Mouse (Mus musculus) layer of hippocampus, postnatal 14 days (tissue): Measurements from ENCODE around the gene Nckap1l. TPM values are rescaled to one million over a fixed set of nuclear protein-coding genes. Genes with fewer than 3 reads are reported as not detected.
"Not testable (repeated sequence)": the region's sequence is repeated elsewhere in the genome, so short reads cannot be mapped to it uniquely, and the experiment has no call there.

Source experiments
- DNase-seq, 2 experiments: peaks; one replicate each; pipeline ENCODE4 v3.0.0; 2021 to 2022; ENCODE audit warnings: low spot score in 2 of 2, mixed read lengths in 1 of 2
- long read RNA-seq, 2 experiments: library from polyadenylated mRNA; stranded (forward); transcript quantifications; one replicate each; pipeline ENCODE4 v2.0.0; 2021
- total RNA-seq, 2 experiments: library from RNA; stranded (reverse); gene quantifications; 2 replicates each; pipeline ENCODE4 v1.2.3; 2021

Gene Nckap1l
- total RNA-seq: 10 to 100 TPM in 1 of 2 experiments, 1 to 10 TPM in 1; 9.4 to 10.8 TPM
- long read RNA-seq, experiment 1, full-length matches to known transcripts: 5 of 7 reads
- long read RNA-seq, experiment 1, partial matches to known transcripts: 1 of 7 reads
- long read RNA-seq, experiment 1, other reads (novel, unspliced or antisense): 1 of 7 reads
- long read RNA-seq, experiment 2, full-length matches to known transcripts: 6 of 10 reads
- long read RNA-seq, experiment 2, partial matches to known transcripts: 4 of 10 reads
- long read RNA-seq, experiment 2, other reads (novel, unspliced or antisense): 0 of 10 reads

- DNase-seq: peak; percentile 9 to 34
These were observed at the start of gene Nckap1l for GRCm38 (mm10) chr15:103453551-103454218. TSS of gene Nckap1l (plus strand) at chr15:103453794.

GRCm38 (mm10) chr15:103405586-103405985 lies 48.0 kb upstream of the Nckap1l start:
- not testable (repeated sequence) for DNase-seq

DNA sequence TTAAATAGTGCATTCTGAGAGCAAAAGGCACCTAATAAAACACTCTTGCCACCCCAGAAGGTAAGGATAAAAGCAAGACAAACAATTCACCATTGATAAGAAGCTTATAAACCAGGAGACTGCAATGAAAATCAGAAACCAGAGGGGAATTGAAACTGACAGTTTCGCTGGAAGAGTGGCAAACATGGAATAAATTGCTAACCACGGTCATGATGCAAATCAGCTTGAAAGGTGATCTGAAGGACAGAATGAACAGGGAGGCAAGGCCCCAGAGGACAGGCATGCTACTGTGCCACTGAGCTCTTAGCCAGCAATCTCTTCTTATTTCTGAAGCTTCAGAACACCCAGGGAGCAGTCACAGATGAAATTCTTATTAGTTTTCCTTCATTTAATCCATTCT lies 26.6 kb upstream of the Nckap1l start:
- DNase-seq: no peak

- DNase-seq: no peak
These were observed 23.4 kb upstream of the Nckap1l start, which contains the start of gene Gtsf1 for GRCm38 (mm10) chr15:103430241-103430640. TSS of gene Gtsf1 (minus strand) at chr15:103430470.

- DNase-seq: not testable (repeated sequence)
These were observed 7.6 kb upstream of the Nckap1l start for GRCm38 (mm10) chr15:103445966-103446365.

GRCm38 (mm10) chr15:103448369-103448768 lies 5.2 kb upstream of the Nckap1l start, which contains the start of gene Gtsf2:
TSS of gene Gtsf2 (minus strand) at chr15:103448469.
- no peak for DNase-seq

DNA sequence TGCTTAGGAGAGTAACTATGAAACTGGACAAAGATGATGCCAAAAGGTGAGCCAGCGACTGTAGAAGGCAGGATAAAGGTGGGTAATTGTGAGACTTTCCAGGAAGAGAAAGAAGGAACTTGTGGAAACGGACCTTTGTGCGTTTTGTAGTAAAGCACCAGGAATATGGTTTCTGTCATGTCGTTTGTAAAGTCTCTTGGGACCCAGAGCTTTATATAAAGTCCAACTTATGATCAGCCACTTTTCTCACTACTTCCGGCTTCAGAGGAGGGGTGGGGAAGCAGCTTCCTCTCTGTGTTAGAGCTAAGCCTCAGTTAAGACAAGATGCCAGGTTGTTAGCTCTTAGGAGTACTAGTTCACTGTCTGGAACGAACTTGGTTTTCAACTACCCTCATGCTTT lies 855 bp downstream of the Nckap1l start:
- no peak for DNase-seq

DNA sequence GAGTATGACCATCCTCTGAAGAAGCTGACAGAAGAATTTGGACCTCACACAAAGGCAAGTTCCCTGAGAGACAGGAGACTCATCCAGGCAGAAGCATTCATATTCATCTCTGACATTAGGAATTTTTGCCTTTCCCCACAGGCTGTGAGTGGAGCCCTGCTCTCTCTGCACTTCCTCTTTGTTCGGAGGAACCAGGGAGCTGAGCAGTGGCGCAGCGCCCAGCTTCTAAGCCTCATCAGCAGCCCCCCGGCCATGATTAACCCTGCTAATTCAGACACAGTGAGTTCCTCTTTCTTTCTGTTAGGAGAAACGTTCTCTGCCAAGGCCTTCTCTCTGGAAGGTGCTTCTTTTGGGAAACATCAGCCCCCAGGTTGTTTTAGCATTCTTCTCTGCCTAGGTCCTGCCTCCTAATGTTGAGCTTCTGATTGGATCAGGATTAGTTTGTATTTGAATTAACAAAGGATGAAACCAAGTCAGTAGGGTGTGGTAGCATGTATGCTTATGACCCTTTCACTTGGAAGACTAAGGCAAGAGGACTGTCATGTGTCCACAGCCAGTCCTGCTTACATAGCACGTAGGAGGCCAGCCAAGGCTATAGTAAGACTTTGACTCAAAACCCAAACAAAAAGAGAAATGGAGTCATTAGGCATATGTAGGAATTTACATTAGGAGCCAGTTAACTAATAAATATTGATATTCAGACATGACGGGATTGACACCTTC lies 9.1 kb downstream of the Nckap1l start:
- peak in 1 of 2 experiments; percentile 41 for DNase-seq

GRCm38 (mm10) chr15:103471488-103472194 lies 18.0 kb downstream of the Nckap1l start:
- no peak for DNase-seq

DNA sequence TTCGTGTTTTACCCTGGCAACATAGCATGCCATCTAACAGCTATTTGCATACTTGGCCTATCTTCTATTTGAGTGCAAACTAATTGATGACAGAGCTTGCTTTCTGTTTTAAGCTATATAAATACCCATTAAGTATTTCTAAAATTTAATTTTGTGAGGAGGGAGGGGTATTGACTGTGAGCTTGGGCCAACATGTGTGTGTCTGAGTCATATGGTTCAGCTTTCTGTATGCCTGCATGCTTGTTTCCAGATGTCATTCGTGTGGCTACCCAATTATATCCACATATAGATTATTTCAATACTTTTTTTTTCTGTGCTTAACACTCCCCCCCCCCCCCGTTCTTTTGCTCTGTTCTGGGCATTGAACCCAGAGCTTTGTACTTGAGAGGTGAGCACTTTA lies 18.7 kb downstream of the Nckap1l start:
- DNase-seq: no peak

DNA sequence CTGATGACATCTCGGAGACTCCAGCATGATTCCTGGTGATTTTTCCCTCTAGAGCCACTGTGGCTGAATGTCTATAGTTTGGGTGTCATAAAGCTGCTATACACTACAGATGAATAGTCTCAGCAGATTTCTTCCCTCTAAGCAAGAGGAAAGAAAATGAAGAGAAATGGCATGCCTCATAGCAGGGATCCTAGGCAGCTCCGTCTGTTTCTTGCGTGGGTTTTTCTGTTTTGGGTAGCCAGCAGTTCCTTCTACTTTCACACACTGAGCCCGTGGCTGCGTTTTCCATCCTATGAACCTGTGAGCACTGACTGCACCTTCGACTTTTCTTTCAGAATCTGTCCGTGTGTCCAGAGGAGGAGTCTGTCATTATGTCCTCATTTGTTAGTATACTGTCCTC lies 19.6 kb downstream of the Nckap1l start:
- no peak for DNase-seq

- DNase-seq: no peak
These were observed 20.2 kb downstream of the Nckap1l start for GRCm38 (mm10) chr15:103473769-103474168.

GRCm38 (mm10) chr15:103479080-103479606 lies 25.5 kb downstream of the Nckap1l start:
- no peak for DNase-seq

GRCm38 (mm10) chr15:103480129-103480528 lies 26.5 kb downstream of the Nckap1l start:
- no peak for DNase-seq

DNA sequence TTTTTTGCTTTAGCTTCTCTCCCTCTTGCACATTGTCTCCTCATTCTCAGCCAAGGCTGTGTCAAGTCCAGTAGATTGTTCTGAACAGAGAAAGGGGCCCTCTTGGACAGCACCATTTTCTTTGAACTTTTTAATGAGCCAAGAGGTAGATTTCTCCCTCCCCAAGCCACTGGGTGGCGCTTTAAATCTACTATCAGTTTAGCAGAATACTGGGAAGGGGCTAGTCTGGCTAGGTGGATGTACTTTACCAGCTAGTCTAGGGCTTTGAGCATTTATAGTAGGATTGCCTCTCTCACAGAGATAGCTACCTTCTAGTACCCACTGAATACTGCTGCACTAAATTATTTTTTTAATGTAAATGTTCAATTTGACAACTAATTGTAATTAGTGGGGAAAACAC lies 28.9 kb downstream of the Nckap1l start:
- DNase-seq: peak in 1 of 2 experiments; percentile 53

DNA sequence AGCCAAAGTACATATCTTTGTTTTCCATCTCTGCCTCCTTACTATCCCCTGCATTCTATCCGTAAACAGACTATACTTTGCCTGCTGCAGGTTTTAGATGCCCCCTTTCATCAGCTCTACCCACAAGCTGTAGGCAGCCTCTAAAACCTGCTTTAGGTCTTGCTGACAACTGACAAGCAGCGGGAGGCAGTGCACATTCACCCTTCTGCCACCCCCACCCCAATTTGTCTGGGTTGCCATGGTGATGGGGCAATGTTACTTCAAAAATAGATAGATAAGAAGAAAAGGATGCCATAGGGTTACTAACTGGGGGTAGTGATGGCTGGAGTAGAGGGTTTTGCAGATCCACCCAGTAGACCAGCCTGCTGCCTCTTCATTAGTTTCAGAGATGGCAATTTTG lies 30.9 kb downstream of the Nckap1l start:
- DNase-seq: no peak

- DNase-seq: no peak
These were observed 31.5 kb downstream of the Nckap1l start for GRCm38 (mm10) chr15:103485106-103485505.

GRCm38 (mm10) chr15:103486658-103487057 lies 33.1 kb downstream of the Nckap1l start:
- no peak for DNase-seq

GRCm38 (mm10) chr15:103488336-103488735 lies 34.7 kb downstream of the Nckap1l start:
- DNase-seq: no peak

- DNase-seq: no peak
These were observed 42.9 kb downstream of the Nckap1l start for GRCm38 (mm10) chr15:103496204-103497140.
